Comparison of ENCODE assay signal across 13 mouse cellular contexts in genomic region chr9:77848580-77848979, GRCm38 (mm10).
"Had no signal": no experiment of that assay in that cellular context is flagged by ENCODE, and none has a peak within 500 bp of the region (broad histone marks: within the 10 kb centered on the region; RNA-seq: fewer than 3 reads in every experiment).

No protein-coding gene starts in this region.

- H3K4me1 ChIP-seq: neural tube, embryonic 13.5 days; neural tube, embryonic 15.5 days; stomach, embryonic 15.5 days had no signal

- H3K27ac ChIP-seq: neural tube, embryonic 13.5 days; neural tube, embryonic 15.5 days; stomach, embryonic 15.5 days had no signal

- H3K4me2 ChIP-seq: neural tube, embryonic 13.5 days; neural tube, embryonic 15.5 days; stomach, embryonic 15.5 days had no signal

- DNase-seq: retina, postnatal 1 day; right cerebral cortex, postnatal 14 days; right cerebral cortex, postnatal 4 days; spleen, adult 18-20 months; thymus, adult 18-20 months; thymus, adult 2 months; thymus, postnatal 14 days; thymus, postnatal 25 days; thymus, postnatal 36 days; thymus, postnatal 4 days had no signal

- H3K36me3 ChIP-seq: neural tube, embryonic 13.5 days; neural tube, embryonic 15.5 days; stomach, embryonic 15.5 days had no signal

- H3K9me3 ChIP-seq: neural tube, embryonic 13.5 days; neural tube, embryonic 15.5 days; stomach, embryonic 15.5 days had no signal

- H3K27me3 ChIP-seq: neural tube, embryonic 13.5 days; neural tube, embryonic 15.5 days; stomach, embryonic 15.5 days had no signal

- H3K9ac ChIP-seq: neural tube, embryonic 13.5 days; neural tube, embryonic 15.5 days; stomach, embryonic 15.5 days had no signal

- H3K4me3 ChIP-seq: neural tube, embryonic 13.5 days; neural tube, embryonic 15.5 days; stomach, embryonic 15.5 days had no signal
